Mouse (Mus musculus) subcutaneous adipose tissue, adult 2 months (tissue): ENCODE measurements around the gene Fbxo34. TPM values are rescaled to one million over a fixed set of nuclear protein-coding genes. Genes with fewer than 3 reads are reported as not detected.

Experiments
- polyA plus RNA-seq: library from polyadenylated mRNA; depleted of rRNA; stranded (reverse); fragments of >200 nt; gene quantifications from 2 replicates; pipeline ENCODE4 v1.2.3, GENCODE M21; 2012; ENCODE audit warnings: low replicate concordance; rRNA removed

The Fbxo34 gene
- 14.6 and 14.8 TPM in 2 replicates for polyA plus RNA-seq

GRCm38 (mm10) chr14:47450121-47450520, at the start of gene Fbxo34:
TSS of gene Fbxo34 (plus strand) at chr14:47450421.

GRCm38 (mm10) chr14:47417775-47418665, 32.2 kb upstream of the Fbxo34 start, which contains the start of gene Dlgap5:
TSS of gene Dlgap5 (minus strand) at chr14:47418407.

DNA sequence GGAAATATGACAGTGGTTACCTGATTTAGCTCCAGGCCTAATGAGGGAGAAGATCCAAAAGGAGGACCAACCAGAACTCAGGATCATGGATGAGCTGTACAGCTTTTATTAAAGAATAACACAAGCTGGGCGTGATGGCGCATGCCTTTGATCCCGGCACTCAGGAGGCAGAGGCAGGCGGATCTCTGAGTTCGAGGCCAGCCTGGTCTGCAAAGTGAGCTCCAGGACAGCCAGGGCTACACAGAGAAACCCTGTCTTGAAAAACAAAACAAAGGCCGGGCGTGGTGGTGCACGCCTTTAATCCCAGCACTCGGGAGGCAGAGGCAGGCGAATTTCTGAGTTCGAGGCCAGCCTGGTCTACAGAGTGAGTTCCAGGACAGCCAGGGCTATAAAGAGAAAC, 120.3 kb downstream of the Fbxo34 start, which contains the start of gene Atg14:
TSS of gene Atg14 (minus strand) at position 101 of the 400 bp plus-strand sequence.

Other genes with a start within 250 kb of the Fbxo34 start
- gene Wdhd1, start 173.6 kb upstream of the Fbxo34 start, polyA plus RNA-seq, result 0.89 and 2.5 TPM in 2 replicates
- 2.9 and 4.3 TPM in 2 replicates for gene Socs4, start 173.5 kb upstream of the Fbxo34 start, polyA plus RNA-seq
- 21.2 and 42.0 TPM in 2 replicates for gene Mapk1ip1l, start 152.2 kb upstream of the Fbxo34 start, polyA plus RNA-seq
- gene Lgals3, start 82.7 kb upstream of the Fbxo34 start, polyA plus RNA-seq, result 167 and 321 TPM in 2 replicates
- gene Dlgap5, start 32.0 kb upstream of the Fbxo34 start, polyA plus RNA-seq, result 0.37 and 2.1 TPM in 2 replicates
- 7.9 and 10.9 TPM in 2 replicates for gene Atg14, start 120.2 kb downstream of the Fbxo34 start, polyA plus RNA-seq
- gene Ktn1, start 198.0 kb downstream of the Fbxo34 start, polyA plus RNA-seq, result 5.5 and 9.4 TPM in 2 replicates